Mouse (Mus musculus): ENCODE data around the gene Pde1a.

The Pde1a gene

DNA sequence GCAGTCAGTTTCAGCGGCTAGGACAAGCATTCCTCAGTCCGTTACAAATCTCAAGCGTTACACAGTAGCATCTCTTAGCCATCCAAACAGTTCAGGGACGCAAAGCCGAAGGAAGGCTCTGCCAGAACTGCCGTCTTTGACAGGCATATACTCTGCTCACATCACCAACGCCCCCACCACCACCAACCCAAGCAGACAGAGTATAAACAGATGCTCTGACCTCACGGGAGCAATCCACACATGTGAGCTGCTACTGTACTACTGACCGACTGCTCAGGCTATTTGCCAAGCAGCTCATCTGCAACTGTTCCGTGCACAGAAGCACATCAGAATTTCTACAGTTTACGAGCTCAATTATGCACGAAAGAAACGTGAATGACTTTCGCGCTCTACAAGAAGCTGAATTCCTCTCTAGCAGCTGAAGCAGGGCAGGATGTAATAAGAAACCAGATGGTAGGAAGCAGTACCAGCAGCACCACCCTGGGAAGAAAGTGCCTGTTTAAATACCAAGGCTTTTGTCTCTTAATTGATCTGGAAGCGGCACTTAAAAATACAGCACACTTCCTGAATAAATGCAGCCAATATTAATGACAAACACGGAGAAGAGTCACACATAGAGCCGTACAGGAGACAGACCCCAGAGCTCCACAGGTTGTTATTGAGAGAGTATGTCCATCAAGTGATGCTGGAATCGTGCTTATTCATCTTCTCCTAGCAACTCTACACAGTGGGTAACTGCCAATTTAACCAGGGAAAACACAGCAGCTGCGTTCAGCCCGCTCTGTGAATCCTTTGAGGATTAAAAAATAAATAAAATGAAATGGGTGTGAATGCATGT lies at the start of gene Pde1a:
Pde1a (minus strand) TSS at position 598 of the 838 bp plus-strand sequence.
- DNase-seq = peak; percentile 52

DNA sequence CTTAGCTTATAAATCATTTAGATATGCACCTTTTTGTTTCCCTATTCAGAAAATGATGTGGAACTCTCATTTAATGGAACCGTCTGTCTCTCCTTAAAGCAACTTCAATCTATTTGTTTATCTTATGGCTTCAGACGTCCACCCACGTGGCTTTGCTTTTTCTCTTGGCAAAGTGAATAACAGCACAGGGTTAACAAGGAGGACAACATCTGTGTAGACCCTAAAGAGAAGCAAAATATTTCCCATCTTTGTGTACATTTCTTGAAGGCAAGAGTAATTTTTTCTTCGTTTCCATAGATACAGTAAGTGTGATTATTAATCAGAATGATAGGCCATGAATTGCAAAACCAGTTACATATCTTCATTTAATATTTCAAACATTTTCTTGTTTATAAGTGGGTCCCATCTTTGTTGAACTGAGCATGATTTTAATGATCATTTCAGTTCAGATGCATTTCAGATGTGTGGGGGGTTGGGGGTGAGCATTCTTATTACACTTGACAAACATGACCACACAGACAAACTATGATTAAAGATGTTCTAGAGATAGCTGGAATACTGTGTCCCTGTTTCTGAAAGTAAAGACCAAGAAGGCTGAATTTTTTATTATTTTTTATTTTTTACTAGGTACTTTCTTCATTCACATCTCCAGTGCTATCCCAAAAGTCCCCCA lies 49.5 kb upstream of the Pde1a start:
- no peak for DNase-seq

DNA sequence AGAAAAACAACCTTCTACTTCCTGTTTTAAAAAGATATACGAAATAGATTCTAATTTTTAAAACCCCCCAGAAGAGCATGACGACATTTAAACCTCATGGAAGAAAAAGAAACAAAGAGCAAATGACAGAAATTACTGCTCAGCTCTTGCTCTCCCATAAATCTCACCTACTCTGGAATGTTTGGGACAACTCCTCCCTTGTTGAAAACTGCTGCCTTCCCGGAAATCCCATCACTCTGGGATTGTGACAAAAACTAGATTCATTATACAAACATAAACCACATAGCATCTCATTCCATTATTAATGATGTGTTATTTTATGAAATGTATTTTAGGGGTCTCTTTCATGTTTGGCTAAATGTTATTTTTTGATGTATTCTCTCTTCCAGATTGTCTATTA lies 48.9 kb upstream of the Pde1a start:
- no peak for DNase-seq

GRCm38 (mm10) chr2:80168103-80168502 lies 38.8 kb upstream of the Pde1a start:
- no peak for DNase-seq

DNA sequence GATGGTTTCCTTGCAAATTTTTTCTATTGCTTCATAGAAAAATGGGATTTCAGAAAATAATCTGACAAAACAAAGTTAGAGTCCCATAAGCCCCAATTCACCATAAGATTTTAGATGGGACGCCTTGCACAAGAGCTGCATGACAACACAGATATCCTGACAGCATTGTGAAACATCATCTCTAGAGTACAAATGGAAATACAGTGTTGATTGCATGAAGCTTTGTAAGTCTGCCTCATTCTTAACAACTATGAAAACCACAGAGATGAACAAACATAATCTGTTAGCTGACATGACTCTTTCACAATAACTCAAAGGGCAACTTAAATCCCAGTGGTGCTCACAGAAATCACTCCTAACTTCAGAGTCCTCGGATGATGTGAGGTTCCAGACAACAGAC lies 29.5 kb upstream of the Pde1a start:
- no peak for DNase-seq

DNA sequence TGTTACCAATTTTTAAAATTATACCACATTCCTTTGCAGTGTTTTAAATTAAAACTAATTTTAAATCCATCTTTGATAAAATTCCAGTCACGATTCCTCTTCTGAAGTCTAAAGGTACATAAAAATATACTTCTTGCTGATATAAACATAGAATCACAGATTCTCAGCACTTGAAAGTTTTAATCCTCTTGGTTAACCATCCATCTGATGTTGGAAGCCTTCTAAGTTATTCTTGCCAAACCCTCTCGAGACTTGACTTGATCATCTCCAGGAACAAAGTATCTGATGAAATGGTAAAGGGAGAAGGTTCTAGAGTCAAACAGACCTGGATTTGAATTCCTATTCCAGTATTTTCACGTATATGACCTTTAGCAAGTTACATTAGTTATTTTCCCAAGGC lies 28.9 kb upstream of the Pde1a start:
- DNase-seq = no peak

GRCm38 (mm10) chr2:80150019-80150418 lies 20.8 kb upstream of the Pde1a start:
- DNase-seq = no peak

- no peak for DNase-seq
Measured at GRCm38 (mm10) chr2:80149332-80149731, 20.1 kb upstream of the Pde1a start.

DNA sequence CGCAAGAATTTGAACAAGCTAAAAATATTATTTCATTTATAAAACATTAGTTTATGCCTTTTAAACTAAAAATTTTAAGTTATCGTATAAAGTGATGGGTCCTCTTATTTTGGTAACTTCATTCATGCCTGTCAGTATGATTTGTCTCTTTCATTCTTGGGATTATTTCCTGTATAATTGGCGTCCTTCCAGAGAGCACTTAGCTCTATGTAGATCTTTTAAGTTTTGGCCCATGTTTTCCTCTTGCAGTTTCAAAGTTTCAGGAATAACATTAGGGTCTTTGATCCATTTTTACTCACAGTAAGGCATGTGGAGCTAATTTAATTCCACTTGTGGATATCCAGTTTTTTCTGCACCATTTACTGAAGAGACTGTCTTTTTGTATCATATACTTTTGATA lies 5.8 kb upstream of the Pde1a start:
- no peak for DNase-seq

DNA sequence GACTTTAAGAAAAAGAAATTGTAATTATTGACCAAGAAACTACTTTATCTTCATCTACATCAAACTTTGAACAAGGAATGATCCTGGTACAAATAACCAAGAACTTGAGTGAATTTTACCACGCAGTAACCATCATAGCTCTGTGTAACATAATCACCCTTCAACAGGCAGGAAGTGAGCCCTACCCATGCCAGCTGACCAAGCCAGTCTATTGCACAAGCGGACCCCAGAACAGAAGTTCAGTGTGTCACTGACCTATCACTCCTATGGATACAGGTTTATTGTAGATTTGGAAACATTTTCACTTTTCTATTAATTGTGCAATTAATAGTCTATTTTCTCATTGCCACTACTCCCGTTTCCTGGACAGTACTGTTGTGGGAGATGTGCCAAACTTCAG lies 3.4 kb upstream of the Pde1a start:
- DNase-seq = no peak

- DNase-seq = peak; percentile 4
Measured at GRCm38 (mm10) chr2:80126663-80127062, 2.6 kb downstream of the Pde1a start.

- peak; percentile 29 for DNase-seq
Measured at GRCm38 (mm10) chr2:80086891-80087290, 42.4 kb downstream of the Pde1a start.

- DNase-seq = no peak
Measured at GRCm38 (mm10) chr2:80080090-80080821, 49.0 kb downstream of the Pde1a start.

GRCm38 (mm10) chr2:80079618-80080017 lies 49.6 kb downstream of the Pde1a start:
- DNase-seq = no peak

GRCm38 (mm10) chr2:80076323-80076722 lies 52.9 kb downstream of the Pde1a start:
- no peak for DNase-seq

DNA sequence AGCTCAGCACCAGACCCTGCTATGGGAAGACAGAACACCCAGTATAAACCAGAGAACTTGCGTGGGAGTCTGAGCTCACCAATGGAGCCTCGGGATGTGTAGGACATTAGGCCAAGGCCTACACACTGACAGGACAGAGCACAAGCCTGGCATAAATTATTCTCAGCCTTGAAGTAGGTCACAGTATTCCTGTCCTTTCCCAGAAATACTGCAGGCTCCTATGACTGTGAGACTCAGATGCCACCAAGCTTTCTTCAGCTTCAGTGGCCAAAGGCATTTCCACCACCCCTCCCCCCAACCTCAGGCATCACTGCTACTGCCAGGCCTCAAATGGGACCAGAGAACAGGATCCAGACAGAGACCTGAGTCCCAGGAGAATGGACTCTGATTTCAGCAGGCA lies 54.7 kb downstream of the Pde1a start:
- no peak for DNase-seq

DNA sequence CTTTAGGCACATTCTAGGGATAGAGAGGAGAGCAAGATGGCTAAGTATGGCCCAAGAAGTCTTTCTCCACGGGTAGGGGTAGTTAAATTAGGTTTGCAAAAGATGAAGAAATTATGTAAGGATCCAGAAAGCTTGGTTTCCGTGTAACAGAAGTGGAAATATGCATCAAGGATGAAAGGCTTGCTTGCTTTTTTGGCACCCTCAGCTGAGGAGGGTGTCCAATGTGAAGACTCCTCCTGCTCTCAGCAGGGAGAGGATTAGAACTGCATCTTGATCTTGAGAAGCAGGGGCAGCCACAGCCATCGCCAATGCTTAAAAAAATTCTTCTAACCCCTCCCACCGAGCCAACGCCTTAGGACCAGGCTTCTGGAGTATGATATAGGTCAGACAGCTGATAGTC lies 55.2 kb downstream of the Pde1a start:
- no peak for DNase-seq

DNA sequence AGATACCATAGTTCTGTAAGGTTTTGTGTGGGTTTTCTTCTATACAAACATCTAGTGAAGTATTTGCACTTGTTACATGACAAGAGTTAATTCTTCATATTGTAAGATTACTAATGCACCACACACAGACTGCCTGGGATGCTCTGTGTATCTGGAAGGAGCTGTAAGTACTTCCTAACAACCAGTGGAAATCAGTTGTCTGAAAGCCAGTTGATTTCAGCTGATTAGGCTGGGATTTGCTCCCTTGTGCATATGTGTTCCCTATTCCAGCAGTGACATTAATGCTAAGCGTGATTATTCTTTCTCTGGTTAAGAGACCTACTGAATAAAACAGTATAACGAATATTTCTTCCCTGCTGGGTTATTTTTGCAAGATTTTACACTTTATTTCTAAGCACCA lies 55.8 kb downstream of the Pde1a start:
- no peak for DNase-seq

GRCm38 (mm10) chr2:80069745-80070144 lies 59.5 kb downstream of the Pde1a start:
- DNase-seq = no peak

DNA sequence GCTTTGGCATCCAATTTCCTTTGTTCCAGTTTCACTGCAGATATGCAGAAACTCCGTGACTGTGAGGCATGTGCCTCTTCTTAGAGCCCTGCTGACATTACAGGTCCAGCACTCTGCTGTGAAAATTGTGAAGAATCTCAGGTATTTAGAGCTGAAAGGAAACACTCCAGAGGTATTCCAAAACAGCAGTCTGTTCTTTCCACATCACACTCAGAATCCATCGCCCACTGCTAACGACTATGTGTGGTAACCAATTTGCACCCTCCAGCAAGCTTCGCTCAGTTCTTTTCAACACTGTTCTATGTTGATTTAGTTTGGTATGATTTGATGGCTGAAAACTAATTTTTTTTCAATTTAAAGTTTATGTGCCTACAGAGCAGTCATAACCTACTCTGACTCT lies 62.8 kb downstream of the Pde1a start:
- DNase-seq = no peak

- DNase-seq = no peak
Measured at GRCm38 (mm10) chr2:80056062-80056461, 73.2 kb downstream of the Pde1a start.

DNA sequence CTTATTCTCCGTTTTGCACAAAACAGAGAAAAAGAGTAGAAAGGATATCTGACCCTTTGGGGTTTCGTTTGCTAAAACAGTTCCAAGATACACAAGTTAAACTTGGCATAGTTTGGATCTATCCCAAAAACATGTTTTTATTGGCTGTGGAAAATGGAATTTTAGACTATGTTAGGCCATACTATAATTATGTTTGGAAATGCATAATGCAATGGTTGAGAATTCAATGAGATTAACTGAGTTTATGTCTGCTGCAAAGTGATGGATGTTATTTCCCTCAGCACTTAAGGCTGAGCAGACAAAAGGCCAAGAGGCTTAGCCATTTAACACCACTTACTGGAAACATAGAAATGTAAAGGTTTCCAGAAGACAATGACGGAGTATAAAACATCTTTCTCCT lies 75.2 kb downstream of the Pde1a start:
- no peak for DNase-seq

GRCm38 (mm10) chr2:80046751-80047513 lies 82.3 kb downstream of the Pde1a start:
- DNase-seq = no peak

Measured in embryo, embryonic 11 days (tissue).